Mouse (Mus musculus) Patski (cell line): ENCODE measurements around the gene Slc38a3. TPM values are rescaled to one million over a fixed set of nuclear protein-coding genes. Genes with fewer than 3 reads are reported as not detected.

ENCODE experiments used
- ATAC-seq: fragments of 100-300 bp; one replicate; pipeline ENCODE4 v1.8.0; 2021
- CTCF ChIA-PET: fragments of 350-600 bp; sonication (Branson Sonifier 250); formaldehyde crosslinking; loops from one replicate; lab custom pipeline; 2022; ENCODE audit warnings: inconsistent platforms; lab: Charles Lee
- POLR2A ChIA-PET: fragments of 350-600 bp; sonication (Branson Sonifier 250); formaldehyde crosslinking; loops from one replicate; lab custom pipeline; 2022; ENCODE audit warnings: antibody characterized with exemption, inconsistent platforms; lab: Charles Lee
- DNase-seq: peaks from one replicate; pipeline ENCODE4 v3.0.0-alpha.2; 2011; ENCODE audit warnings: low read depth, low spot score
- H3K27me3 ChIP-seq: fragments of 371-371 bp; one replicate; pipeline ENCODE4 v1.5.1; 2021
- CTCF ChIP-seq: fragments of 100-300 bp; IDR thresholded peaks from one replicate; pipeline ENCODE4 v1.5.1; 2021
- in situ Hi-C: fragments of 300-500 bp; cut with MboI; formaldehyde crosslinking; loops from 3 replicates; pipeline ENCODE4 v1.11.1; 2018; ENCODE audit warnings: low pct_unique_long_range_greater_than_20kb, mixed read lengths
- polyA plus RNA-seq: library from polyadenylated mRNA; unstranded; gene quantifications from one replicate; pipeline ENCODE4 v1.2.3, GENCODE M21; 2021

Slc38a3 gene
- polyA plus RNA-seq, 1 experiment from 2014 or later, result 0.13 TPM

DNA sequence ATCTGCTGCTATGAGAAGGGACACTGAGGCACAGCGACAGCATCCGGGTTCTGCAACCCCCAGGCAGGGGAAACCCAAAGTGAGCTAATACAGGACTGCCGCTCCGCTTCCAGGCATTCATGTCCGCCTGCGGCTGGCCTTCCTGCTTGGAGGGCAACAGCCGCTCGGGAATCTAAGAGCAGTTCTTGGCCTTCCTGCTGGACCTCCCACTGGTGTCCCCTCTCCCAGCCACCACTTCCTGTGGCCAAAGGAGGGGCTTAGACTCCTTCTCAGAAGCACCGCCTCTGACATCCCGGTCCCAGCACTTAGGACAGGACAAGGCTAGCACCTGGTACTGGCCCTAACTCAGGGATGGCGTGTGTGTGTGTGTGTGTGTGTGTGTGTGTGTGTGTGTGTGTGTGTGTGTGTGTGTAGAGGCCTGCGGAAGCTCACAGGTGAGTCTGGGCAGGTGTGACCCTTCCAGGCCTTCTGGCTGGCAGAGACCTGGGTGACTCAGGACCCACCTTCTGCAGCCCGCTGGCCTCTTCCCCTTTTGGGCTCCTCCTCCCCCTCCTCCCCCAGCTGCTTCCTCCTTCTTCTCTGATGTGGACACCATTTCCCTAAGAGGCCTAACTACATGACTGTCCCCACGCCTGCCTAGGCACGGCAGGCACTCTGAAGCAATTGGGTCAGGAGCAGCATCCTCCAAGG is 40.5 kb downstream of the Slc38a3 start:
- in situ Hi-C loops, result no loop called here
- POLR2A ChIA-PET, result interaction anchor here (0.5 to 0.6 kb wide), 2 partner anchors 78 to 239 kb away, joined by 3 to 5 read pairs; no protein-coding TSS in a partner anchor
- H3K27me3 ChIP-seq, result no peaks in the 10 kb centered on the region
- CTCF ChIA-PET, result interaction anchor here (1.3 to 2.8 kb wide), 2 partner anchors 16 to 26 kb away, joined by 3 to 19 read pairs; no protein-coding TSS in a partner anchor
- ATAC-seq (no peak), DNase-seq (no peak)
- no peak for TF ChIP-seq CTCF

GRCm38 (mm10) chr9:107627387-107628255 is 41.7 kb downstream of the Slc38a3 start:
- TF ChIP-seq CTCF, result no peak
- POLR2A ChIA-PET, result no interaction called here
- in situ Hi-C loops, result no loop called here
- ATAC-seq (no peak), DNase-seq (no peak)
- H3K27me3 ChIP-seq, result no peaks in the 10 kb centered on the region
- CTCF ChIA-PET, result interaction anchor here (2.0 to 3.8 kb wide), 3 partner anchors 16 to 25 kb away, joined by 6 to 30 read pairs (median 24); no protein-coding TSS in a partner anchor

DNA sequence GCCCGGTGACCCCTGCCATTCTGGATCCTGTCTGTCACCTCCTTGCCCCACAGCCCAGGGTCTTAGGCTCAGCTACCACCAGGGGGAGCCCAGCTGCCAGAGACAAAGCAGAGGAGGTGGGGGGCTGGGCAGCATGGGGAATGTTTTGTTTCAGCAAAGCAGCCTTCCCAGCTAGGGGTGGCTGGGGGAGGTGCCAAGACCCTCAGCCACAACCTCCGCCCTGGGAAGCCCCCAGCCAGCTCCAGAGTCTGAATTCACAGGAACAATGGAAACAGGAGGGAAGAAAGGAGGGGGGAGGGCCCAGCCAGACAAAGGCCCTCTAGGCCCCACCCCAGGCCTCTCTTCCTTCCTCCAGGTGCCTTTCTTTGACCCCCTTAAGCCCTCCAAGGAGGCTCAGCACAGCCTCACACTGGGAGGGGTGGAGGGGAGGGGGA is 42.5 kb downstream of the Slc38a3 start:
- no peak for DNase-seq
- POLR2A ChIA-PET, result interaction anchor here (0.5 to 1.5 kb wide), 2 partner anchors 8 to 329 kb away, joined by 3 read pairs; partner anchors contain the start of gene Gnai2
- TF ChIP-seq CTCF, result no peak
- in situ Hi-C loops, result no loop called here
- ATAC-seq, result peak; percentile 36
- no peaks in the 10 kb centered on the region for H3K27me3 ChIP-seq
- CTCF ChIA-PET, result interaction anchor here (0.8 to 3.8 kb wide), 6 partner anchors 9 to 24 kb away, joined by 3 to 30 read pairs (median 6); partner anchors contain the start of gene Gnai2

DNA sequence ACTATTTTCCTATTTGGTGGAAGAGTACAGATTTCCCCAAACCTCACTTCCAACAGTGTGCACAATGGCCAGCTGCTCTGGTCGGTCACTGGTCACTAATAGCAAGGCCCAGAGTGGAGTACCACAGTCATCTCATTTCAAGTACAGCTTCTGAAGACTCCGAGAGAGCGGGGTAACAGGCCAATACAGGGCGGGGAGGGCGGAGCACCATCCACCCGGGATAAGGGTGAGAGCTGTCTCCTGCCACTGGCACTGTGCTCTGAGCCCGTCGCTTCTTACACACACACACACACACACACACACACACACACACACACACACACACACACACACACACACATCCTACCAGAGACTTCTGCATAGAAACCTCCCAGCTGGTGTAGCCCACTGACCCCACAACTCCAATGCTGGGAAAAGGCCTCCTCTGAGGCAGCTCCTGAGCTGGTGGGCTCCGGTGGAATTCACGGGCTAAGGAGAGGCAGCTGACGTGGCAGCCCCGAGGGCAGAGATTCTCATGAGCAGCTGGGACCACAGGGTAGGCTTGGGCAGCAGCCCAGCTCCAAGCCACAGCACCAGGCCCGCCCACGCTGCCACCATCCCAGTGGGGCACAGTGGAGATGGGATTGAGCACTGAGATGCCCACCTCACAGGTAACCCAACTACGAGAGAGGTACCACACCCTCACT is 43.0 kb downstream of the Slc38a3 start:
- no peaks in the 10 kb centered on the region for H3K27me3 ChIP-seq
- TF ChIP-seq CTCF, result no peak
- ATAC-seq, result peak; percentile 79
- CTCF ChIA-PET, result interaction anchor here (0.8 to 3.8 kb wide), 6 partner anchors 10 to 24 kb away, joined by 3 to 30 read pairs (median 6); partner anchors contain the start of gene Gnai2
- in situ Hi-C loops, result no loop called here
- POLR2A ChIA-PET, result interaction anchor here (0.5 to 1.5 kb wide), 3 partner anchors 9 to 328 kb away, joined by 3 read pairs; partner anchors contain the start of gene Gnai2
- DNase-seq, result peak; percentile 87

- in situ Hi-C loops, result no loop called here
- ChIA-PET POLR2A (interaction anchor here (0.6 to 1.5 kb wide), 3 partner anchors 10 to 892 kb away, joined by 3 read pairs; partner anchors contain the start of gene Gnai2), CTCF (interaction anchor here (0.7 to 3.8 kb wide), 5 partner anchors 10 to 44 kb away, joined by 3 to 30 read pairs (median 7); no protein-coding TSS in a partner anchor)
- no peaks in the 10 kb centered on the region for H3K27me3 ChIP-seq
- TF ChIP-seq CTCF, result no peak
- DNase-seq (no peak), ATAC-seq (no peak)
Observed at GRCm38 (mm10) chr9:107625351-107626128, 43.8 kb downstream of the Slc38a3 start.

DNA sequence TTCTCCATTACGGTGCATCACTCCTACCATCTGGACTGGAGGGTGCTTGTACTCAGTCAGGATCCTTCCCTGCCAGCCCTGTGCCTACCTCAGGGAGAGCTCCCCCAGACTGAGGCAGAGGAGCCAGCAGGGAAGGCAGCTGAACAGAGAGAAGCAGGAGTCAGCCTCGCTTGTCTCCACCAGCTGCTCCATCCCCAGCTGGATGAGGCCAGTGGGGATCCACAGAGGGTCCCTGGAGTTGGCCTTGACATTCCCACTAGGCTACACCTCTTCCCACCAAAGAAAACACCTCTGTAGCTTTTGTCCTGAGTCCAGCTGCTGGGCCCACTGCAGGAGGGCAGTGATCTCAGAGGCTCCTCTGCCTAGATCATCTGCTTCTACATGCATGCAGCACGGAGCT is 44.4 kb downstream of the Slc38a3 start:
- ATAC-seq (no peak), DNase-seq (no peak)
- ChIA-PET POLR2A (no interaction called here), CTCF (interaction anchor here (0.7 to 3.8 kb wide), 4 partner anchors 10 to 44 kb away, joined by 3 to 30 read pairs (median 16); no protein-coding TSS in a partner anchor)
- no peaks in the 10 kb centered on the region for H3K27me3 ChIP-seq
- in situ Hi-C loops, result no loop called here
- TF ChIP-seq CTCF, result no peak

- no peaks in the 10 kb centered on the region for H3K27me3 ChIP-seq
- no peak for ATAC-seq
- CTCF ChIA-PET, result interaction anchor here (0.9 to 3.8 kb wide), 2 partner anchors 12 to 20 kb away, joined by 4 to 30 read pairs; no protein-coding TSS in a partner anchor
- POLR2A ChIA-PET, result no interaction called here
- in situ Hi-C loops, result no loop called here
- TF ChIP-seq CTCF, result no peak
- no peak for DNase-seq
Observed at GRCm38 (mm10) chr9:107624539-107624938, 44.8 kb downstream of the Slc38a3 start.

GRCm38 (mm10) chr9:107620954-107621353 is 48.4 kb downstream of the Slc38a3 start:
- no peak for TF ChIP-seq CTCF
- no peaks in the 10 kb centered on the region for H3K27me3 ChIP-seq
- CTCF ChIA-PET, result interaction anchor here (3.3 kb wide), 1 partner anchor 24 kb away, joined by 16 read pairs; no protein-coding TSS in a partner anchor
- DNase-seq (no peak), ATAC-seq (no peak)
- in situ Hi-C loops, result no loop called here
- POLR2A ChIA-PET, result no interaction called here

- TF ChIP-seq CTCF, result no peak
- ChIA-PET CTCF (interaction anchor here (1.3 to 3.3 kb wide), 4 partner anchors 9 to 25 kb away, joined by 3 to 16 read pairs (median 4); partner anchors contain the start of gene Gnai2), POLR2A (interaction anchor here (1.2 to 1.4 kb wide), 2 partner anchors 11 to 14 kb away, joined by 4 to 5 read pairs; no protein-coding TSS in a partner anchor)
- H3K27me3 ChIP-seq, result no peaks in the 10 kb centered on the region
- in situ Hi-C loops, result no loop called here
- peak; percentile 88 for ATAC-seq
- DNase-seq, result no peak
Observed at GRCm38 (mm10) chr9:107619546-107619879, 49.8 kb downstream of the Slc38a3 start.
